Mouse (Mus musculus): ENCODE data around the gene Apoa1. TPM values are rescaled to one million over a fixed set of nuclear protein-coding genes. Genes with fewer than 3 reads are reported as not detected.

Apoa1 gene
- 1.1 and 1.6 TPM in 2 replicates for polyA plus RNA-seq (2016; fragmentation: Nextera tagmentation; extraction: Ambion mirVana)

GRCm38 (mm10) chr9:46228491-46228890 lies at the start of gene Apoa1:
TSS of gene Apoa1 (plus strand) at chr9:46228580.
- no peaks in the 10 kb centered on the region for H3K9me3 ChIP-seq
- no peak within 1 kb of the TSS for H3K4me3 ChIP-seq (replicated peaks)
- H3K36me3 ChIP-seq (replicated peaks), result peaks cover 2% of the 10 kb centered on the region
- 0 out of 2 replicates have a peak within 1 kb of the TSS, but pooled peaks have one; percentile 81 for H3K4me2 ChIP-seq
- H3K27ac ChIP-seq, result no peak within 1 kb of the TSS
- H3K27me3 ChIP-seq, result peaks cover 22% of the 10 kb centered on the region; the same call in 1 of the 2 replicates
- 63% methylated on average over 9 of the region's 9 CpGs for WGBS
- H3K9ac ChIP-seq, result no peak within 1 kb of the TSS
- peaks cover 11% of the 10 kb centered on the region for H3K4me1 ChIP-seq
- no peak for ATAC-seq (ENCODE audit: low FRiP score)

GRCm38 (mm10) chr9:46178595-46178994 lies 49.8 kb upstream of the Apoa1 start:
- Histone ChIP-seq H3K27ac (no peak overlapping the region), H3K9me3 (no peaks in the 10 kb centered on the region), H3K4me3 (replicated peaks) (no peak overlapping the region), H3K4me2 (no peak overlapping the region), H3K4me1 (peaks cover 4% of the 10 kb centered on the region; the same call in 1 of the 2 replicates), H3K36me3 (replicated peaks) (peaks cover 5% of the 10 kb centered on the region; the same call in 1 of the 2 replicates), H3K9ac (no peak overlapping the region), H3K27me3 (no peaks in the 10 kb centered on the region)
- ATAC-seq (ENCODE audit: low FRiP score), result no peak
- WGBS, result 92% methylated on average over 9 of the region's 9 CpGs

- Histone ChIP-seq H3K9ac (no peak overlapping the region), H3K27ac (no peak overlapping the region)
These were observed 47.1 kb upstream of the Apoa1 start for GRCm38 (mm10) chr9:46181297-46181696.

GRCm38 (mm10) chr9:46184542-46184941 lies 43.8 kb upstream of the Apoa1 start:
- Histone ChIP-seq H3K4me3 (replicated peaks) (no peak overlapping the region), H3K4me2 (no peak overlapping the region), H3K27me3 (no peaks in the 10 kb centered on the region), H3K9ac (no peak overlapping the region), H3K4me1 (peaks cover 4% of the 10 kb centered on the region; the same call in 1 of the 2 replicates), H3K27ac (no peak overlapping the region), H3K9me3 (no peaks in the 10 kb centered on the region), H3K36me3 (replicated peaks) (no peaks in the 10 kb centered on the region)
- no peak for ATAC-seq (ENCODE audit: low FRiP score)
- 84% methylated on average over 5 of the region's 5 CpGs for WGBS

More at GRCm38 (mm10) chr9:46181297-46181696, 47.1 kb upstream of the Apoa1 start:
- no peaks in the 10 kb centered on the region for H3K9me3 ChIP-seq
- no peaks in the 10 kb centered on the region for H3K27me3 ChIP-seq
- H3K4me2 ChIP-seq, result no peak overlapping the region
- no peak overlapping the region for H3K4me3 ChIP-seq (replicated peaks)
- WGBS, result 88% methylated on average over 8 of the region's 8 CpGs
- H3K4me1 ChIP-seq, result peaks cover 4% of the 10 kb centered on the region; the same call in 1 of the 2 replicates
- ATAC-seq (ENCODE audit: low FRiP score), result no peak
- H3K36me3 ChIP-seq (replicated peaks), result peaks cover 5% of the 10 kb centered on the region; the same call in 1 of the 2 replicates

GRCm38 (mm10) chr9:46185191-46185590 lies 43.2 kb upstream of the Apoa1 start:
- WGBS, result 56% methylated on average over 2 of the region's 2 CpGs
- H3K9ac ChIP-seq, result no peak overlapping the region
- H3K27ac ChIP-seq, result no peak overlapping the region
- peaks cover 4% of the 10 kb centered on the region; the same call in 1 of the 2 replicates for H3K4me1 ChIP-seq
- H3K27me3 ChIP-seq, result no peaks in the 10 kb centered on the region
- H3K36me3 ChIP-seq (replicated peaks), result no peaks in the 10 kb centered on the region
- ATAC-seq (ENCODE audit: low FRiP score), result no peak
- H3K4me2 ChIP-seq, result no peak overlapping the region
- H3K9me3 ChIP-seq, result no peaks in the 10 kb centered on the region
- H3K4me3 ChIP-seq (replicated peaks), result no peak overlapping the region

- Histone ChIP-seq H3K4me2 (no peak overlapping the region), H3K9ac (no peak overlapping the region), H3K36me3 (replicated peaks) (no peaks in the 10 kb centered on the region), H3K9me3 (no peaks in the 10 kb centered on the region), H3K27ac (no peak overlapping the region), H3K27me3 (no peaks in the 10 kb centered on the region), H3K4me1 (no peaks in the 10 kb centered on the region), H3K4me3 (replicated peaks) (no peak overlapping the region)
- 90% methylated on average over 1 of the region's 1 CpGs for WGBS
- ATAC-seq (ENCODE audit: low FRiP score), result no peak
These were observed 42.0 kb upstream of the Apoa1 start for GRCm38 (mm10) chr9:46186387-46186786.

- 91% methylated on average over 4 of the region's 4 CpGs for WGBS
- H3K4me1 ChIP-seq, result no peaks in the 10 kb centered on the region
- no peak overlapping the region for H3K27ac ChIP-seq
- no peaks in the 10 kb centered on the region for H3K9me3 ChIP-seq
- H3K9ac ChIP-seq, result no peak overlapping the region
- H3K4me2 ChIP-seq, result no peak overlapping the region
- no peak overlapping the region for H3K4me3 ChIP-seq (replicated peaks)
- no peaks in the 10 kb centered on the region for H3K27me3 ChIP-seq
- no peak for ATAC-seq (ENCODE audit: low FRiP score)
- H3K36me3 ChIP-seq (replicated peaks), result no peaks in the 10 kb centered on the region
These were observed 40.0 kb upstream of the Apoa1 start for GRCm38 (mm10) chr9:46188370-46188769.

GRCm38 (mm10) chr9:46188956-46189355 lies 39.4 kb upstream of the Apoa1 start:
- Histone ChIP-seq H3K27me3 (no peaks in the 10 kb centered on the region), H3K36me3 (replicated peaks) (no peaks in the 10 kb centered on the region), H3K9me3 (no peaks in the 10 kb centered on the region), H3K4me3 (replicated peaks) (no peak overlapping the region), H3K27ac (peak overlapping the region; percentile 61; the same call in 1 of the 2 replicates), H3K9ac (no peak overlapping the region), H3K4me2 (no peak overlapping the region), H3K4me1 (no peaks in the 10 kb centered on the region)
- no peak for ATAC-seq (ENCODE audit: low FRiP score)
- WGBS, result 79% methylated on average over 5 of the region's 5 CpGs

GRCm38 (mm10) chr9:46189381-46189780 lies 39.0 kb upstream of the Apoa1 start:
- Histone ChIP-seq H3K4me2 (no peak overlapping the region), H3K4me1 (no peaks in the 10 kb centered on the region), H3K9me3 (no peaks in the 10 kb centered on the region), H3K36me3 (replicated peaks) (no peaks in the 10 kb centered on the region), H3K27ac (peak overlapping the region; percentile 61; the same call in 1 of the 2 replicates), H3K9ac (no peak overlapping the region), H3K4me3 (replicated peaks) (no peak overlapping the region), H3K27me3 (no peaks in the 10 kb centered on the region)
- 0 out of 2 replicates have a peak, but pooled peaks have one; percentile 30 for ATAC-seq (ENCODE audit: low FRiP score)
- 81% methylated on average over 10 of the region's 10 CpGs for WGBS

- Histone ChIP-seq H3K36me3 (replicated peaks) (peaks cover 18% of the 10 kb centered on the region), H3K9me3 (no peaks in the 10 kb centered on the region), H3K4me3 (replicated peaks) (no peak overlapping the region), H3K4me2 (no peak overlapping the region), H3K9ac (no peak overlapping the region), H3K4me1 (no peaks in the 10 kb centered on the region), H3K27ac (no peak overlapping the region), H3K27me3 (no peaks in the 10 kb centered on the region)
- WGBS, result 74% methylated on average over 8 of the region's 8 CpGs
- ATAC-seq (ENCODE audit: low FRiP score), result no peak
These were observed 37.1 kb upstream of the Apoa1 start for GRCm38 (mm10) chr9:46191234-46191633.

GRCm38 (mm10) chr9:46191644-46192043 lies 36.7 kb upstream of the Apoa1 start:
- H3K9ac ChIP-seq, result no peak overlapping the region
- no peak for ATAC-seq (ENCODE audit: low FRiP score)
- H3K4me3 ChIP-seq (replicated peaks), result no peak overlapping the region
- H3K27ac ChIP-seq, result no peak overlapping the region
- WGBS, result 46% methylated on average over 1 of the region's 1 CpGs
- H3K4me2 ChIP-seq, result no peak overlapping the region
- H3K36me3 ChIP-seq (replicated peaks), result peaks cover 22% of the 10 kb centered on the region
- H3K4me1 ChIP-seq, result no peaks in the 10 kb centered on the region
- H3K27me3 ChIP-seq, result no peaks in the 10 kb centered on the region
- H3K9me3 ChIP-seq, result no peaks in the 10 kb centered on the region

- 88% methylated on average over 6 of the region's 6 CpGs for WGBS
- H3K4me2 ChIP-seq, result no peak overlapping the region
- H3K9ac ChIP-seq, result no peak overlapping the region
- no peaks in the 10 kb centered on the region for H3K27me3 ChIP-seq
- no peaks in the 10 kb centered on the region for H3K9me3 ChIP-seq
- H3K4me1 ChIP-seq, result no peaks in the 10 kb centered on the region
- no peak overlapping the region for H3K27ac ChIP-seq
- H3K36me3 ChIP-seq (replicated peaks), result peaks cover 31% of the 10 kb centered on the region
- ATAC-seq (ENCODE audit: low FRiP score), result no peak
- no peak overlapping the region for H3K4me3 ChIP-seq (replicated peaks)
These were observed 35.7 kb upstream of the Apoa1 start for GRCm38 (mm10) chr9:46192642-46193041.

GRCm38 (mm10) chr9:46194809-46195208 lies 33.6 kb upstream of the Apoa1 start:
- peaks cover 52% of the 10 kb centered on the region for H3K36me3 ChIP-seq (replicated peaks)
- no peaks in the 10 kb centered on the region for H3K9me3 ChIP-seq
- H3K27ac ChIP-seq, result no peak overlapping the region
- no peak overlapping the region for H3K9ac ChIP-seq
- H3K4me2 ChIP-seq, result no peak overlapping the region
- H3K4me3 ChIP-seq (replicated peaks), result no peak overlapping the region
- WGBS, result 91% methylated on average over 9 of the region's 9 CpGs
- H3K27me3 ChIP-seq, result no peaks in the 10 kb centered on the region
- no peaks in the 10 kb centered on the region for H3K4me1 ChIP-seq
- no peak for ATAC-seq (ENCODE audit: low FRiP score)
